Mouse (Mus musculus) heart, postnatal 0 days (tissue): ENCODE measurements around the gene Snx18.

Source experiments
- CTCF ChIP-seq: IDR thresholded peaks from 2 replicates; pipeline ENCODE4 v1.5.1; 2016; ENCODE audit warnings: antibody characterized with exemption, control low read depth, low read depth
- EP300 ChIP-seq: IDR thresholded peaks from 2 replicates; pipeline ENCODE4 v1.6.1; 2016; ENCODE audit warnings: antibody characterized with exemption, low read depth

GRCm38 (mm10) chr13:113580400-113580790 lies 38.0 kb downstream of the Snx18 start:
- TF ChIP-seq CTCF: no peak
- TF ChIP-seq EP300: no peak
